Mouse (Mus musculus): ENCODE measurements around the gene Fndc1. TPM values are rescaled to one million over a fixed set of nuclear protein-coding genes. Genes with fewer than 3 reads are reported as not detected.

Gene Fndc1
- 0.54 and 0.83 TPM in 2 replicates for total RNA-seq (2014; rRNA removed)
- polyA plus RNA-seq (2012; rRNA removed) = 0.02 and 0.25 TPM in 2 replicates

- no peaks in the 10 kb centered on the region; the same call in 1 of the 2 replicates for H3K27me3 ChIP-seq (ENCODE audit: control insufficient read depth, insufficient read depth, low read length)
- WGBS = 4% methylated on average over 58 of the region's 60 CpGs
- TF ChIP-seq POLR2A (IDR thresholded peaks at IDR 0.05; ENCODE audit: extremely low read depth, insufficient read depth, low read length) = no peak
- peak; percentile 47 for TF ChIP-seq CTCF (IDR thresholded peaks at IDR 0.05; ENCODE audit: low read depth, low read length)
- peak within 1 kb of the TSS; percentile 0; the same call in 1 of the 2 replicates for H3K4me3 ChIP-seq (ENCODE audit: insufficient read depth, low read depth, low read length)
- no peak for DNase-seq (ENCODE audit: extremely low read depth, low read depth, low spot score)
- no peak within 1 kb of the TSS for H3K27ac ChIP-seq (replicated peaks; ENCODE audit: insufficient read depth, low read depth, low read length)
- no peaks in the 10 kb centered on the region for H3K79me2 ChIP-seq (ENCODE audit: control insufficient read depth, insufficient read depth, low read length)
- H3K4me1 ChIP-seq (ENCODE audit: control insufficient read depth, insufficient read depth, low read length) = no peaks in the 10 kb centered on the region
- H3K36me3 ChIP-seq (ENCODE audit: control insufficient read depth, insufficient read depth, low read length) = no peaks in the 10 kb centered on the region
- no peak within 1 kb of the TSS for H3K9ac ChIP-seq (ENCODE audit: low read depth, low read length)
These were observed at the start of gene Fndc1 for GRCm38 (mm10) chr17:7826819-7827515. Gene Fndc1 (minus strand): TSS chr17:7827302.

- no peak for DNase-seq (ENCODE audit: extremely low read depth, low read depth, low spot score)
- Histone ChIP-seq H3K9ac (ENCODE audit: low read depth, low read length) (no peak overlapping the region), H3K27me3 (ENCODE audit: control insufficient read depth, insufficient read depth, low read length) (no peaks in the 10 kb centered on the region), H3K79me2 (ENCODE audit: control insufficient read depth, insufficient read depth, low read length) (no peaks in the 10 kb centered on the region), H3K4me1 (ENCODE audit: control insufficient read depth, insufficient read depth, low read length) (no peaks in the 10 kb centered on the region), H3K4me3 (ENCODE audit: insufficient read depth, low read depth, low read length) (no peak overlapping the region), H3K36me3 (ENCODE audit: control insufficient read depth, insufficient read depth, low read length) (no peaks in the 10 kb centered on the region), H3K27ac (replicated peaks; ENCODE audit: insufficient read depth, low read depth, low read length) (no peak overlapping the region)
- 93% methylated on average over 13 of the region's 13 CpGs for WGBS
- TF ChIP-seq CTCF (IDR thresholded peaks at IDR 0.05; ENCODE audit: low read depth, low read length) = no peak
- no peak for TF ChIP-seq POLR2A (IDR thresholded peaks at IDR 0.05; ENCODE audit: extremely low read depth, insufficient read depth, low read length)
These were observed 49.4 kb upstream of the Fndc1 start for GRCm38 (mm10) chr17:7876541-7876940.

DNA sequence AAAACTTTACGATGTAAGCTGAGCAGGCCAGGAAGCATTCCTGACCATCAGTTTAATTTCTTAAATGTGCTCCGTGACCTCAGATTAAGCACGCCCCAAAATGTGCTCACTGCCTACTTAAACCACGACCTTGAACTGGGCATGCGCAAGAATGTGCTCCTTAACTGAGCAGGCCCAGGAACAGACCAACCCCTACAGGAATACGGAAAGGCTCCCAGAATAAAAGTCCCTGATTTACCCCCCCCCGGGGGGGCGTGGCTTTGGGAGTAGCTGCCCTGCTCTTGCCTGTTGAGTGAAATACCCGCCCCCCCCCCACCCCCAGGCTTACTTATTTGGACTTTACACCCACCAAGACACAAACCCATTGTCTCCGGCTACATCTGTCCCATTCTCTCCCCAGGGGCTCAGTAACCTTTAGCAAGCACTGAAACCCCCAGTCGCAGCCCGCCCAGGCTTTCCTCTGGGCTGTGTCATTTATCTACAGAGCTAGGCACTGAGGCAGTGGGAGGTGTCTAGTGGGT, 48.9 kb upstream of the Fndc1 start:
- WGBS = 54% methylated on average over 12 of the region's 12 CpGs
- no peaks in the 10 kb centered on the region for H3K4me1 ChIP-seq (ENCODE audit: control insufficient read depth, insufficient read depth, low read length)
- H3K27me3 ChIP-seq (ENCODE audit: control insufficient read depth, insufficient read depth, low read length) = no peaks in the 10 kb centered on the region
- DNase-seq (ENCODE audit: extremely low read depth, low read depth, low spot score) = no peak
- H3K4me3 ChIP-seq (ENCODE audit: insufficient read depth, low read depth, low read length) = no peak overlapping the region
- H3K27ac ChIP-seq (replicated peaks; ENCODE audit: insufficient read depth, low read depth, low read length) = no peak overlapping the region
- no peaks in the 10 kb centered on the region for H3K36me3 ChIP-seq (ENCODE audit: control insufficient read depth, insufficient read depth, low read length)
- TF ChIP-seq POLR2A (IDR thresholded peaks at IDR 0.05; ENCODE audit: extremely low read depth, insufficient read depth, low read length) (no peak), CTCF (IDR thresholded peaks at IDR 0.05; ENCODE audit: low read depth, low read length) (no peak)
- no peaks in the 10 kb centered on the region for H3K79me2 ChIP-seq (ENCODE audit: control insufficient read depth, insufficient read depth, low read length)
- no peak overlapping the region for H3K9ac ChIP-seq (ENCODE audit: low read depth, low read length)

- WGBS = 84% methylated on average over 21 of the region's 21 CpGs
- Histone ChIP-seq H3K79me2 (ENCODE audit: control insufficient read depth, insufficient read depth, low read length) (no peaks in the 10 kb centered on the region), H3K4me1 (ENCODE audit: control insufficient read depth, insufficient read depth, low read length) (no peaks in the 10 kb centered on the region), H3K4me3 (ENCODE audit: insufficient read depth, low read depth, low read length) (no peak overlapping the region), H3K36me3 (ENCODE audit: control insufficient read depth, insufficient read depth, low read length) (no peaks in the 10 kb centered on the region), H3K27ac (replicated peaks; ENCODE audit: insufficient read depth, low read depth, low read length) (no peak overlapping the region), H3K27me3 (ENCODE audit: control insufficient read depth, insufficient read depth, low read length) (no peaks in the 10 kb centered on the region), H3K9ac (ENCODE audit: low read depth, low read length) (no peak overlapping the region)
- no peak for TF ChIP-seq CTCF (IDR thresholded peaks at IDR 0.05; ENCODE audit: low read depth, low read length)
- DNase-seq (ENCODE audit: extremely low read depth, low read depth, low spot score) = no peak
These were observed 47.9 kb upstream of the Fndc1 start for GRCm38 (mm10) chr17:7874776-7875531.

- H3K27me3 ChIP-seq (ENCODE audit: control insufficient read depth, insufficient read depth, low read length) = no peaks in the 10 kb centered on the region
- H3K4me3 ChIP-seq (ENCODE audit: insufficient read depth, low read depth, low read length) = no peak overlapping the region
- H3K4me1 ChIP-seq (ENCODE audit: control insufficient read depth, insufficient read depth, low read length) = no peaks in the 10 kb centered on the region
- 85% methylated on average over 7 of the region's 7 CpGs for WGBS
- H3K9ac ChIP-seq (ENCODE audit: low read depth, low read length) = no peak overlapping the region
- TF ChIP-seq CTCF (IDR thresholded peaks at IDR 0.05; ENCODE audit: low read depth, low read length) (no peak), POLR2A (IDR thresholded peaks at IDR 0.05; ENCODE audit: extremely low read depth, insufficient read depth, low read length) (no peak)
- no peak for DNase-seq (ENCODE audit: extremely low read depth, low read depth, low spot score)
- no peaks in the 10 kb centered on the region for H3K36me3 ChIP-seq (ENCODE audit: control insufficient read depth, insufficient read depth, low read length)
- no peak overlapping the region for H3K27ac ChIP-seq (replicated peaks; ENCODE audit: insufficient read depth, low read depth, low read length)
- no peaks in the 10 kb centered on the region for H3K79me2 ChIP-seq (ENCODE audit: control insufficient read depth, insufficient read depth, low read length)
These were observed 46.3 kb upstream of the Fndc1 start for GRCm38 (mm10) chr17:7873382-7873781.

All from liver, adult 2 months (tissue).